27 mouse cellular contexts compared by ENCODE assay signal in the genomic region with DNA sequence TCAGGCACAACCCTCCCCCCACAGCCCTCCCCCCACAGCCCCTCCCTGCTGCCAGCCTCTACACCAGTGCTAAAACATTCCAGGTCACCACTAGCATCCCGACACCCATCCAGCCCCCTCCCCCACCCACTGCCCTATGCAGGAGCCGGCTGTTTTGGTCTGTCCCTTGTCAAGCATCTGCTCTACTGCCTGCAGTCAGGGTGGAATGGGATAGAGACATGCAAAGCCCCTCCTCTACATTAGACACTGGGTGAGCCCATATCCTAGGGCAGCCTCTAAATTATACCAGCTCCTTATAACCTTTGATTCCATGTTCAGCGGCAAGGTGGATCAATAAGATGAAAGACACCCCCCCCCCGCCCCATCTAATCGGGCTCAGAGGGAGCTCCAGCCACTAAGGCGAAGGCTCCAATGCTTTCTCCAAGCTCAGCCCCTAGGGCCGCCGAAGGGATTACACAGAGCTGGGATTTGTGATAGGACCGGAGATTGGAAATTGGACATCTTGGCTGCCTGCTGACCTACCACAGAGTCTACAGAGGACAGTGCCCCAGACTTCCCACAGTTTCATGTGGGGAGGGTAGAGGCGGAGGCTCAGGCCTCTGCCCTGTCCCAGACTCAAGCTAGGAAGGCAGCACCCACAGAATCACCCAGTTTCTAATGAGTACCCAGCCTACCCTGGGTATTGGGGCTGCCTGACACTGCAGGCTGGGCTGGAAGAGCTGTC. TPM values are rescaled to one million over a fixed set of nuclear protein-coding genes. Genes with fewer than 3 reads are reported as not detected.
DNase-seq lines count a peak whose midpoint lies in the region; ATAC-seq and TF ChIP-seq lines count a peak whose summit lies in the region.
"Had no signal": no experiment of that assay in that cellular context is flagged by ENCODE, and none has a peak within 500 bp of the region (broad histone marks: within the 10 kb centered on the region; RNA-seq: fewer than 3 reads in every experiment).

No protein-coding gene starts in this region.

- DNase-seq in heart, adult 11 months: no peak
- peak; percentile 50 to 65 for DNase-seq in cerebellum, adult 2 months
- DNase-seq in cerebellum, postnatal 14 days: peak; percentile 58 to 60
- no peak for DNase-seq in embryo, embryonic 9.5 days (ENCODE audit: extremely low spot score)
- DNase-seq: adrenal gland, postnatal 36 days; B cell, adult 2 months; gastrocnemius, postnatal 10 days; heart, adult 18-20 months; kidney, adult 2 months; kidney, postnatal 10 days; liver, embryonic 13.5 days; lung, adult 2 months; lung, postnatal 36 days; thymus, adult 2 months had no signal

- no peaks in the 10 kb centered on the region for H3K9me3 ChIP-seq in heart, embryonic 15.5 days (replicated peaks)
- H3K9me3 ChIP-seq in midbrain, embryonic 15.5 days: no peaks in the 10 kb centered on the region
- H3K9me3 ChIP-seq in kidney, embryonic 15.5 days (replicated peaks): no peaks in the 10 kb centered on the region
- H3K9me3 ChIP-seq: forebrain, embryonic 10.5 days; G1E; heart, embryonic 13.5 days; liver, embryonic 13.5 days; megakaryocyte, embryonic 14.5 days; neural tube, embryonic 12.5 days had no signal

- TF ChIP-seq CTCF in cerebellum, adult 2 months (IDR thresholded peaks at IDR 0.05; ENCODE audit: borderline replicate concordance, insufficient read depth, low read depth, low read length): no peak

- no peak overlapping the region for H3K27ac ChIP-seq in heart, embryonic 15.5 days
- no peak overlapping the region for H3K27ac ChIP-seq in cerebellum, adult 2 months (ENCODE audit: insufficient read depth, low read length)
- peak overlapping the region; percentile 31 for H3K27ac ChIP-seq in midbrain, embryonic 15.5 days
- no peak overlapping the region for H3K27ac ChIP-seq in kidney, embryonic 15.5 days
- H3K27ac ChIP-seq: heart, embryonic 13.5 days; hindbrain, embryonic 14.5 days; left cerebral cortex, adult 2 months; liver, embryonic 13.5 days; neural tube, embryonic 12.5 days; stomach, postnatal 0 days had no signal

- peaks cover 28% of the 10 kb centered on the region for H3K4me1 ChIP-seq in heart, embryonic 15.5 days (replicated peaks)
- peaks cover 21% of the 10 kb centered on the region for H3K4me1 ChIP-seq in cerebellum, adult 2 months (ENCODE audit: control insufficient read depth, insufficient read depth, low read length)
- H3K4me1 ChIP-seq in midbrain, embryonic 15.5 days: peaks cover 45% of the 10 kb centered on the region
- peaks cover 47% of the 10 kb centered on the region for H3K4me1 ChIP-seq in kidney, embryonic 15.5 days
- H3K4me1 ChIP-seq: liver, embryonic 13.5 days had no signal

- H3K4me2 ChIP-seq in heart, embryonic 15.5 days: no peak overlapping the region
- H3K4me2 ChIP-seq in midbrain, embryonic 15.5 days: no peak overlapping the region
- H3K4me2 ChIP-seq in kidney, embryonic 15.5 days: no peak overlapping the region
- H3K4me2 ChIP-seq: heart, embryonic 13.5 days; hindbrain, embryonic 14.5 days; liver, embryonic 13.5 days; neural tube, embryonic 12.5 days had no signal

- H3K9ac ChIP-seq in heart, embryonic 15.5 days: no peak overlapping the region
- no peak overlapping the region for H3K9ac ChIP-seq in midbrain, embryonic 15.5 days
- no peak overlapping the region for H3K9ac ChIP-seq in kidney, embryonic 15.5 days
- H3K9ac ChIP-seq: heart, embryonic 13.5 days; hindbrain, embryonic 14.5 days; liver, embryonic 13.5 days; neural tube, embryonic 12.5 days had no signal

- 57% methylated on average over 10 of the region's 10 CpGs for WGBS in heart, embryonic 15.5 days
- 32% methylated on average over 10 of the region's 10 CpGs for WGBS in cerebellum, adult 2 months
- 43% methylated on average over 10 of the region's 10 CpGs for WGBS in midbrain, embryonic 15.5 days
- WGBS in kidney, embryonic 15.5 days: 71% methylated on average over 10 of the region's 10 CpGs

- no peak for TF ChIP-seq POLR2A in cerebellum, adult 2 months (IDR thresholded peaks at IDR 0.05; ENCODE audit: borderline replicate concordance, insufficient read depth, low read length)

- H3K27me3 ChIP-seq in heart, embryonic 15.5 days: peaks cover 50% of the 10 kb centered on the region
- H3K27me3 ChIP-seq in cerebellum, adult 2 months (ENCODE audit: control insufficient read depth, insufficient read depth, low read length): no peaks in the 10 kb centered on the region
- H3K27me3 ChIP-seq in midbrain, embryonic 15.5 days (replicated peaks): no peaks in the 10 kb centered on the region
- H3K27me3 ChIP-seq in kidney, embryonic 15.5 days: peaks cover 7% of the 10 kb centered on the region; the same call in 1 of the 2 replicates
- H3K27me3 ChIP-seq: CH12.LX, Patski had no signal

- no peaks in the 10 kb centered on the region for H3K36me3 ChIP-seq in heart, embryonic 15.5 days
- peaks cover 5% of the 10 kb centered on the region; the same call in 1 of the 2 replicates for H3K36me3 ChIP-seq in midbrain, embryonic 15.5 days (replicated peaks)
- H3K36me3 ChIP-seq in kidney, embryonic 15.5 days: peaks cover 14% of the 10 kb centered on the region
- H3K36me3 ChIP-seq: G1E; heart, embryonic 13.5 days; liver, embryonic 13.5 days had no signal

- ATAC-seq in heart, embryonic 15.5 days (replicated peaks; ENCODE audit: insufficient number of reproducible peaks, insufficient read depth, low FRiP score, low read depth): 0 out of 2 replicates have a peak, but pooled peaks have one; percentile 11
- ATAC-seq in midbrain, embryonic 15.5 days (replicated peaks): 0 out of 2 replicates have a peak, but pooled peaks have one; percentile 21
- no peak for ATAC-seq in kidney, embryonic 15.5 days (replicated peaks; ENCODE audit: low FRiP score)
- ATAC-seq: Patski had no signal

- H3K4me3 ChIP-seq in heart, embryonic 15.5 days: no peak overlapping the region
- H3K4me3 ChIP-seq in cerebellum, adult 2 months (replicated peaks; ENCODE audit: insufficient read depth, low read depth, low read length): no peak overlapping the region
- H3K4me3 ChIP-seq in midbrain, embryonic 15.5 days: no peak overlapping the region
- no peak overlapping the region for H3K4me3 ChIP-seq in kidney, embryonic 15.5 days (replicated peaks)
- H3K4me3 ChIP-seq: forebrain, embryonic 10.5 days; heart, embryonic 13.5 days; left cerebral cortex, adult 2 months; liver, embryonic 13.5 days; megakaryocyte, embryonic 14.5 days; neural tube, embryonic 12.5 days had no signal

RNA-seq across cellular contexts. Expression of a gene that starts 26.4 kb away (rescaled TPM):
- 1.1 and 1.7 TPM in 2 replicates for polyA plus RNA-seq in heart, embryonic 15.5 days (2015; fragmentation: Nextera tagmentation; extraction: Ambion mirVana)
- 0.64 and 0.71 TPM in 2 replicates for polyA plus RNA-seq in cerebellum, adult 2 months (2012; rRNA removed)
- 0.70 and 1.3 TPM in 2 replicates for polyA plus RNA-seq in midbrain, embryonic 15.5 days (2015; fragmentation: Nextera tagmentation; extraction: Ambion mirVana)
- 3.4 and 6.0 TPM in 2 replicates for polyA plus RNA-seq in kidney, embryonic 15.5 days (2015; fragmentation: Nextera tagmentation; extraction: Ambion mirVana)
- polyA plus RNA-seq: G1E had no signal

RNA-seq across cellular contexts. Expression of a gene that starts 54.8 kb away (rescaled TPM):
- polyA plus RNA-seq in heart, embryonic 15.5 days (2015; fragmentation: Nextera tagmentation; extraction: Ambion mirVana): 6.4 TPM in 2 replicates
- 199 and 248 TPM in 2 replicates for polyA plus RNA-seq in cerebellum, adult 2 months (2012; rRNA removed)
- polyA plus RNA-seq in midbrain, embryonic 15.5 days (2015; fragmentation: Nextera tagmentation; extraction: Ambion mirVana): 17.7 and 20.7 TPM in 2 replicates
- 8.5 and 9.9 TPM in 2 replicates for polyA plus RNA-seq in kidney, embryonic 15.5 days (2015; fragmentation: Nextera tagmentation; extraction: Ambion mirVana)
- polyA plus RNA-seq: G1E had no signal

Comparison
In these comparisons a context has a peak if more than half of its experiments do, and no peak if none do; other contexts are left out.
1. DNase-seq: peak in cerebellum, adult 2 months (2 of 2) and cerebellum, postnatal 14 days (2 of 2); none in heart, adult 11 months (single experiment) and embryo, embryonic 9.5 days (single experiment).